Mouse (Mus musculus): ENCODE results near the gene Zic5. TPM values are rescaled to one million over a fixed set of nuclear protein-coding genes. Genes with fewer than 3 reads are reported as not detected.
A peak's percentile ranks its signal among the peaks of the same experiment; 100 is the strongest.

Zic5 gene
- polyA plus RNA-seq, 1 experiment from 2014 or later, result 17.3 TPM

DNA sequence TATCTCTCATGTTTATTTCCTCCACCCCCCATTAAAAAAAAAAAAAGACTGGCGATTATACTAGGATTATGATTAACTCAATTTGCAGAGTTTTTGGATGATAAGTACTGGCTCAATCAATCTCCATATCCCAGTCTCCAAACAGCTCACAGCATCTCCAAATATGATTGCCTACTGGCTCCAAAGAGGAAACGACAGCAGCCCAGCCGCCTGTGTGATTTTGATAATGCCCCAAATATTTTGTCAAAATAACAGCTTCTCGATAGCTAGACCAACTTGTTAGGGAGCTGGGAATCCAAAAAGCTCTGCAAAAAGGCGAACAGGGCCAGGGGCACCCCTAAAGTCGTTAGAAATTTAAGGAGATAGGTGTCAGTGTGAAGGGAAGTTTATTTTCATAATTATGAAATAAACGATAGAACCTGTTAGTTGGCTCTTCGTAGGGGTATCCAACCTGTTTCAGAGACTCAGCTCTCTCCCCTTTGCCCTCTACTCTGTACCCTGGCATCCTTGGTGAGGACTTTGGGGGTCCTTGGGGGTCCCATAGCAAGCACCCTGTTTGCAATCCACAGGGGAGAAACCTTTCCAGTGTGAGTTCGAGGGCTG lies 12.6 kb upstream of the Zic5 start:
- Histone ChIP-seq H3K36me3 (ENCODE audit: poor library complexity, severe bottlenecking) (peaks cover 9% of the 10 kb centered on the region; the same call in 1 of the 2 replicates), H3K4me1 (peaks cover 54% of the 10 kb centered on the region), H3K4me3 (peak overlapping the region; percentile 79), H3K27me3 (peaks cover 55% of the 10 kb centered on the region), H3K4me2 (peak overlapping the region; percentile 71), H3K9ac (peak overlapping the region; percentile 98), H3K9me3 (replicated peaks) (no peaks in the 10 kb centered on the region), H3K27ac (peak overlapping the region; percentile 99)
- ATAC-seq, result no peak
- 2% methylated on average over 9 of the region's 9 CpGs for WGBS

DNA sequence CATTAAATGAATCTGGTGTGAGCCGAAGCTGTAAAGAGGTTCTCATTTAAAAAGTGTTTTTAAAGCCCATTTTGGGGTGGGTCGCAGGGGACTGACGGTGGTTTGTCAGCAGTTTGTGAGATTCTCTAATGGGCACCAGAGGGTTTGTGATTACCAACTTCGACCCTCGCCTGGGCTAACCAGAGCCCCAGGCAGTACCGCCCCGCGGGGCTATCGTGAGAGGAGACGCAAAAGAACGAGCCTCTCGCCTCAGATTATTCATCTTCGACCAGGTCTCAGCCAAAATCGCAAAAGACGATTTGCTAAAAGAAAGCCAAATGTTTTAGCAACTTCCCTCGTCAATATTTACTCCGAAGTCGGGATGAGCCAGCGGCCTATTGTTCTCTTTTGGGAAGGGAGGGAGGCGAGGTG lies 11.8 kb upstream of the Zic5 start:
- Histone ChIP-seq H3K4me2 (peak overlapping the region; percentile 71), H3K27ac (peak overlapping the region; percentile 99), H3K36me3 (ENCODE audit: poor library complexity, severe bottlenecking) (peaks cover 9% of the 10 kb centered on the region; the same call in 1 of the 2 replicates), H3K9ac (peak overlapping the region; percentile 98), H3K4me1 (peaks cover 51% of the 10 kb centered on the region), H3K27me3 (peaks cover 53% of the 10 kb centered on the region), H3K9me3 (replicated peaks) (no peaks in the 10 kb centered on the region), H3K4me3 (peak overlapping the region; percentile 79)
- ATAC-seq, result no peak
- under 1% methylated on average over 20 of the region's 20 CpGs for WGBS

DNA sequence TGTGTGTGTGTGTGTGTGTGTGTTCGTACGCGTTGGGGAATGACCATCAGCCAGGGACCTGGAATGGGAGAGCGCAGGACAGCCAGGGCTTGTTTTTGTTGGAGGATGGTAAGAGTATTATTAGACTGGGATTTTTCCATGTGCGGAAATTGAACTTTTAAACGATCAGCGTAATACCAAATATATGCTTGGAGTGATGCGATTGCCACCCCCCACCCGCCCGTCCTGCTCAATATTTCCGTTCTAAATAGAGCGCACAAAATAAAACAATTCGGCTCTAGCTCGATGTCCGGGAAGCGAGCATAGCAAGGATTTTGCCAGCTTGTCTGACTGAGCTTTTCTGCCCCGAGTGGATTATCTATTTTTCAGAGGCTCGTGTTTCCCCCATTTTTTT lies 11.3 kb upstream of the Zic5 start:
- H3K36me3 ChIP-seq (ENCODE audit: poor library complexity, severe bottlenecking), result peaks cover 9% of the 10 kb centered on the region; the same call in 1 of the 2 replicates
- no peak for ATAC-seq
- 0% methylated on average over 18 of the region's 18 CpGs for WGBS
- peaks cover 48% of the 10 kb centered on the region for H3K27me3 ChIP-seq
- H3K9me3 ChIP-seq (replicated peaks), result no peaks in the 10 kb centered on the region
- peak overlapping the region; percentile 79 for H3K4me3 ChIP-seq
- peak overlapping the region; percentile 98 for H3K9ac ChIP-seq
- peak overlapping the region; percentile 71 for H3K4me2 ChIP-seq
- H3K27ac ChIP-seq, result peak overlapping the region; percentile 99
- peaks cover 48% of the 10 kb centered on the region for H3K4me1 ChIP-seq

DNA sequence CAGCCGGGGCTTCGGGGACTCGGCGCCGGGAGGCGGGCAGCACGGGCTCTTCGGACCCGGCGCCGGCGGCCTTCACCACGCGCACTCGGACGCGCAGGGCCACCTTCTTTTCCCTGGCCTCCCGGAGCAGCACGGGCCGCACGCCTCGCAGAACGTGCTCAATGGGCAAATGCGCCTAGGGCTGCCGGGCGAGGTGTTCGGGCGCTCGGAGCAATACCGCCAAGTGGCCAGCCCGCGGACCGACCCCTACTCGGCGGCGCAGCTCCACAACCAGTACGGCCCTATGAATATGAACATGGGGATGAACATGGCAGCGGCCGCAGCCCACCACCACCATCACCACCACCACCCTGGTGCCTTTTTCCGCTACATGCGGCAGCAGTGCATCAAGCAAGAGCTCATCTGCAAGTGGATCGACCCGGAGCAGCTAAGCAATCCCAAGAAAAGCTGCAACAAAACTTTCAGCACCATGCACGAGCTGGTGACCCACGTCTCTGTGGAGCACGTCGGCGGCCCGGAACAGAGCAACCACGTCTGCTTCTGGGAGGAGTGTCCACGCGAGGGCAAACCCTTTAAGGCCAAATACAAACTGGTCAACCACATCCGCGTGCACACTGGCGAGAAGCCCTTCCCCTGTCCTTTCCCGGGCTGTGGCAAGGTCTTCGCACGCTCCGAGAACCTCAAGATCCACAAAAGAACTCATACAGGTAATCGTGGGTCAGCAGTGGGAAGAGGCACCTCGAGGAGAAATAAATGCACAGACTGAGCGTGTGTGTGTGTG lies 10.8 kb upstream of the Zic5 start:
- H3K9ac ChIP-seq, result peak overlapping the region; percentile 98
- H3K9me3 ChIP-seq (replicated peaks), result no peaks in the 10 kb centered on the region
- H3K4me3 ChIP-seq, result peak overlapping the region; percentile 79
- peak overlapping the region; percentile 99 for H3K27ac ChIP-seq
- peaks cover 9% of the 10 kb centered on the region; the same call in 1 of the 2 replicates for H3K36me3 ChIP-seq (ENCODE audit: poor library complexity, severe bottlenecking)
- no peak for ATAC-seq
- peak overlapping the region; percentile 71 for H3K4me2 ChIP-seq
- H3K4me1 ChIP-seq, result peaks cover 50% of the 10 kb centered on the region
- H3K27me3 ChIP-seq, result peaks cover 49% of the 10 kb centered on the region
- WGBS, result under 1% methylated on average over 62 of the region's 62 CpGs

DNA sequence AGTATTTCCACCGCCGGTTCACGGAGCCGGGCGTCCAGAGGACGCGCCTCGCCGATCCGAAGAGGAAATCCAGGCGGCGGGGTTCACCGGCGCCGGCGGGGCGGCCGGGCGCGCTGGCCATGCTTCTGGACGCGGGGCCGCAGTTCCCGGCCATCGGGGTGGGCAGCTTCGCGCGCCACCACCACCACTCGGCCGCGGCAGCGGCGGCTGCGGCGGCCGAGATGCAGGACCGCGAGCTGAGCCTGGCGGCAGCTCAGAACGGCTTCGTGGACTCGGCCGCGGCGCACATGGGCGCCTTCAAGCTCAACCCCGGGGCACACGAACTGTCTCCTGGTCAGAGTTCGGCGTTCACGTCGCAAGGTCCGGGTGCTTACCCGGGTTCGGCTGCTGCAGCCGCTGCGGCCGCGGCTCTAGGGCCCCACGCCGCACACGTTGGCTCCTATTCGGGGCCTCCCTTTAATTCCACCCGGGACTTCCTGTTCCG lies 10.1 kb upstream of the Zic5 start:
- H3K27me3 ChIP-seq, result peaks cover 51% of the 10 kb centered on the region
- H3K4me2 ChIP-seq, result peak overlapping the region; percentile 71
- no peaks in the 10 kb centered on the region for H3K9me3 ChIP-seq (replicated peaks)
- H3K4me1 ChIP-seq, result peaks cover 51% of the 10 kb centered on the region
- peaks cover 9% of the 10 kb centered on the region; the same call in 1 of the 2 replicates for H3K36me3 ChIP-seq (ENCODE audit: poor library complexity, severe bottlenecking)
- WGBS, result under 1% methylated on average over 44 of the region's 65 CpGs
- H3K9ac ChIP-seq, result peak overlapping the region; percentile 98
- peak overlapping the region; percentile 99 for H3K27ac ChIP-seq
- H3K4me3 ChIP-seq, result peak overlapping the region; percentile 79
- ATAC-seq, result peak; percentile 12

DNA sequence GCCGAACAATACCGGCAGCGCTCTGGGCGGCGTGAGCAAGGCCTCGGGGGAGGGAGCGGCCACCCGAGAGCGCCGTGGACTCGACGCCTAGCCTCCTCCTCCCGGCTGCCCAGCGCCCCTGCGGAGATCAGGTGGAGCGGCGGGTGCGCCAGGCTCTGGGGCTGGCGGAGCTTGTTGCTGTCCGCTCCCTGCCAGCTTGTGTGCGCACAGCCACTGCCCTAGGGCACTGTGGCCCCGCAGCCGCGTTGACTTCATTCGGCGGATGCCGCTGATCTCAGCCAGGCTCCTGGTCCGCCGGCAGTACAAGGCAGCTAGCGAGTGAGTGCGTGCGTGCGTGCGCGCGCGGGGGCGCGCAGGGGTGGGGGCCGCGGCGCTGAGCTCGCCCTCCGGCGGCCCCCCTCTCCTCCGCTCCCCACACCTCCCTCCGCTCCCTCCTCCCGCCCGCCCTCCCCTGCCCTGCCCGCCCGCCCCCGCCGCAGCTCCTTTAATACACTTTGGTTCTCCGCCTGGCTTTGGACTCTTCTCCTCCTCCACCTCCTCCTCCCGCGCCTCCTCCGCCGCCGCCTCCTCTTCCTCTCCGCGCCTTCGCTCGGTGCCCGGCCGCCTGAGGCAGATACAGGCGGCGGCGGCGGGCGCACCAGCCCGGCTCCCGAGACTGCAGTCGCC lies 9.5 kb upstream of the Zic5 start, which contains the start of gene Zic2:
Gene Zic2, plus strand, starts transcription at position 545 of the 666 bp plus-strand sequence.
- Histone ChIP-seq H3K36me3 (ENCODE audit: poor library complexity, severe bottlenecking) (peaks cover 9% of the 10 kb centered on the region; the same call in 1 of the 2 replicates), H3K27ac (peak within 1 kb of the TSS; percentile 99), H3K9ac (peak within 1 kb of the TSS; percentile 98), H3K27me3 (peaks cover 49% of the 10 kb centered on the region), H3K4me1 (peaks cover 51% of the 10 kb centered on the region), H3K9me3 (replicated peaks) (no peaks in the 10 kb centered on the region), H3K4me2 (peak within 1 kb of the TSS; percentile 71), H3K4me3 (peak within 1 kb of the TSS; percentile 79)
- peak; percentile 79 for ATAC-seq
- 0% methylated on average over 30 of the region's 73 CpGs for WGBS

DNA sequence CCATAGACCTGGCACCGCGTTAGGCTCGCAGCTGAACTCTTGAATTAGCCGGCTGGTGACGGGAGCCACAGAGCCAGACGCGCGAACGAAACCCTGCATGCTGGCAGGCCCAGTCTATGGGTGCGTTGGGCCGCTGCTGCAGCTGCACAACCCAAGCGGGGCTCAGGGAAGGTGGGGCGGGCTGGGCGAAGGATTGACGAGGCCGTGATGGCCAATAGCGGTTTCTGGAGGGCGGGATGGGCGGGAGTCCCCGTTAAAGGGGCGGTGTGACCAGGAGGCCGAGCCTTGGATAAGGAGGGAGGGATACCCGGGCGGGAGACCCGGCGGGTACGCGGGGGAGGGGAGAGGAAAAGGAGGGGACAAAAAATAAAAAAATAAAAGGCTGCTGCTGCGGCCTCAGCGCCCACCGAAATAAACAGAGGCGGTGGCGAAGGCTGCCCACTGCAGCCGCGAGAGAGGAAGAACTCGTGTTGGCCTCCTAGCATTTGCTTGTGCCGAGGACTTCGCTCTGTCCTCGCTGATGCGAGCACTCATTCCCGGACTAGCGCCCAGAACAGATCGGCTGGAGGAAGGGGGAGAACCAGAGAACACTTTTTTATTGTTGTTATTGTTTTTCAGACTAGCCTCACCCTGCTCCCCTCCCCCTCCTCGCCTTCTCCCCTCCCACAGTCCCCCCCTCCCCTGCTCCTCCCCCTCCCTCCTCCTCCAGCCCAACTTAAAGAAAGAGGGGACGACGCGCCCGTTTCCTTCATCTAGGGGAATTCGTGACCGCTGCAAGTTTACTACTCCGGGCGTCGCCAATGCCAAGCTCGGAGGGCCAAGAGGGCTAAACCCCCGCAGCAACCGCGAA lies 8.8 kb upstream of the Zic5 start:
- H3K9ac ChIP-seq, result peak overlapping the region; percentile 98
- under 1% methylated on average over 53 of the region's 57 CpGs for WGBS
- peak overlapping the region; percentile 71 for H3K4me2 ChIP-seq
- peak overlapping the region; percentile 79 for H3K4me3 ChIP-seq
- no peaks in the 10 kb centered on the region for H3K9me3 ChIP-seq (replicated peaks)
- peak; percentile 85 for ATAC-seq
- H3K4me1 ChIP-seq, result peaks cover 53% of the 10 kb centered on the region
- peak overlapping the region; percentile 99 for H3K27ac ChIP-seq
- peaks cover 55% of the 10 kb centered on the region for H3K27me3 ChIP-seq
- H3K36me3 ChIP-seq (ENCODE audit: poor library complexity, severe bottlenecking), result peaks cover 9% of the 10 kb centered on the region; the same call in 1 of the 2 replicates

DNA sequence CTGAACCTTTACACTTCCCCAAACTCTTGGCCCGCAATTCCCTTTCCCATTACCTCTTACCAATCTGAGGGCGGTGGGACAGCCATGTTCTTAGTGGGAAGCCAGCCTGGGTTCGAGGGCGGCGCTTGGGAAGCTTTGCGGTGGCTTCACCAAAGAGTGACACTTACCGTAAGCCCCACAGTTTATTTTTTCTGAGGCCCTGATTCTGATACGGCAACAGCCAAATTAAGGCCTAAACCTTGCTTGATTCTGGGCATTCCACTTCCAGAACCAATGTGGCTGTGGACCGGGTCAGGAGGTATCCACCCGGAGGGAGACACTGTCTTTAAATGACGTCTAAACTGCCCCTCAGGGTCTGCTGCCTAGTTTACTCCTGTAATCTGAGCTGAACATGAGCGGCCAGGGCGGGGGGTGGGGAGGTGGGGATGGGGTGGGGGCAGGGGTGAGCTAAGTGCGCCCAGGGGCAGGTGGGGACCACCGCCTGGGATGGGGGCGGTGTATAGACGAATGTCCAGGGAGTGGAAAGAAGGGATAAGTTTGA lies 7.8 kb upstream of the Zic5 start:
- Histone ChIP-seq H3K4me1 (peaks cover 53% of the 10 kb centered on the region), H3K9me3 (replicated peaks) (no peaks in the 10 kb centered on the region), H3K4me3 (peak overlapping the region; percentile 79), H3K4me2 (peak overlapping the region; percentile 71), H3K36me3 (ENCODE audit: poor library complexity, severe bottlenecking) (peaks cover 2% of the 10 kb centered on the region; the same call in 1 of the 2 replicates), H3K27me3 (peaks cover 59% of the 10 kb centered on the region), H3K9ac (peak overlapping the region; percentile 98), H3K27ac (peak overlapping the region; percentile 99)
- no peak for ATAC-seq
- 7% methylated on average over 17 of the region's 17 CpGs for WGBS

DNA sequence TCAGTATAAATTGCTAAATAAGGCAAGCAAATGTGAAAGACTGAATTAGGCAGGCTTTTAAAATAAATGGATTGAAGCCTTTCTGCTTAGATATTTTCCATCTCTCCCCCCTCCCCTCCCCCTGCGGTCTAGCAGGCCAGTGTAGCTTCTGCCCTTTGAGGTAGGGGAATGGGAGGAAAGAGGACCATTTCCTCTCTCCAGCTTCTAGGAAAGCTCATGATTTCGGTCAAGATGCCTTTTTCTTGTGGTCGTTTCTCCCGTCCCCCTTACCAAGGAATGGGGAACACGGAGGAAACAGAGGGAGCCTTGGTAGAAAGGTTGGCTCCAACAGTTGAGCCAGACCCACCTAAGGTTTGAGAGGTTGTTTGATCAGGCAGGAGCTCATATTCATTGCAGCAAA lies 7.2 kb upstream of the Zic5 start:
- WGBS, result 13% methylated on average over 5 of the region's 5 CpGs
- H3K9ac ChIP-seq, result peak overlapping the region; percentile 98
- no peaks in the 10 kb centered on the region for H3K9me3 ChIP-seq (replicated peaks)
- H3K4me2 ChIP-seq, result peak overlapping the region; percentile 71
- H3K4me3 ChIP-seq, result peak overlapping the region; percentile 79
- ATAC-seq, result no peak
- peaks cover 57% of the 10 kb centered on the region for H3K4me1 ChIP-seq
- peak overlapping the region; percentile 99 for H3K27ac ChIP-seq
- no peaks in the 10 kb centered on the region for H3K36me3 ChIP-seq (ENCODE audit: poor library complexity, severe bottlenecking)
- H3K27me3 ChIP-seq, result peaks cover 63% of the 10 kb centered on the region

DNA sequence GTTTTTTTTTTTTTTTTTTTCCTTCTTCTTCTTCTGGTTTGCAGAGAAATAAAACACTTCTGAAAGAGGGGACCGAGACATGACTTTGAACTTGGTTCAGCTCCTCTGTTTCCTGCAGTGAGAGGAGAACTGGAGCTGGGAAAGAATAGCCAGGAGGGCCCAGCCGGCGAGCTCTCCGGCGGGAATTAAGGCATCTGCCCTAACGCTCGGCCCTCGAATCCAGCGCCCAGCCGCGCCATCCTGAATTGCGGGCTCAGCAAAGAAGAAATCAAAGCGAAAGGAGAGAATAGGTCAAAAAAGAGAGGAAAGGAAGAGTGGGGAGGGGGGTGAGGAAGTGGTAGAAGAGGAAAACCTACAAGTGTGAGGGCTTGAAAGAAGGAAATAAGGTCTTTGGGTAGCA lies 6.7 kb upstream of the Zic5 start:
- WGBS, result 3% methylated on average over 13 of the region's 13 CpGs
- ATAC-seq, result no peak
- H3K36me3 ChIP-seq (ENCODE audit: poor library complexity, severe bottlenecking), result no peaks in the 10 kb centered on the region
- peaks cover 57% of the 10 kb centered on the region for H3K4me1 ChIP-seq
- H3K27me3 ChIP-seq, result peaks cover 67% of the 10 kb centered on the region
- H3K9me3 ChIP-seq (replicated peaks), result no peaks in the 10 kb centered on the region
- peak overlapping the region; percentile 71 for H3K4me2 ChIP-seq
- peak overlapping the region; percentile 98 for H3K9ac ChIP-seq
- peak overlapping the region; percentile 99 for H3K27ac ChIP-seq
- peak overlapping the region; percentile 79 for H3K4me3 ChIP-seq
